Comparison of ENCODE assay signal across 8 mouse cellular contexts in the genomic region with DNA sequence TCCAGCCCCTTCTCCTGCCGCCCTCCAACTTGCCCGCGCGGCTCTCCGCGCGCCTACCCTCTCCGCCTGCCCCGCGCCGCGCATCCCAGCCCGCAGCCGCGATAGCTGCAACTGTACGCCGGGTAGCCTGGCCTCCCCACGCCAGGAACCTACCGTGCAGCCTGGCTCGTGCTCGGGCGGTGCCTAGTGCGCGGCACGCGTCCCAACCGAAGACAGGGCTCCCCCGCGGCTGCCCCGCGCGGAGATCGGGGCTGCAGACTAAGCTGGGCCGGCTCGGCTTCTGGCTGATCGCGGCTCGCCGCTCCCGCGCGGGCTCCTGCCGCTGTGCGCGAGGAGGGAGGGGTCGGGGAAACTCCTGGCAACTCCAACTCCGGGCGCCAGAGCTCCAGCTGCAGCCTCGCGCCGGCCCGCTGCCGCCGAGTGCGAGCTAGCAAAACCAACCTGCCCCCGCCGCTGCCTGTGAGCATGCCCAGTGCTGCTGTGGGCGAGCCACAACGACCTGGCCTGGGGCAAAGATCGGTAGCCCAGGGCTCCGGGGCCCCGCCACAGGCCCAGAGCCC. TPM values are rescaled to one million over a fixed set of nuclear protein-coding genes. Genes with fewer than 3 reads are reported as not detected.
DNase-seq lines count a peak whose midpoint lies in the region; ATAC-seq lines count a peak whose summit lies in the region.

No protein-coding gene starts in this region.

- no peaks in the 10 kb centered on the region for H3K9me3 ChIP-seq in intestine, embryonic 16.5 days (ENCODE audit: control insufficient read depth, low read length)
- H3K9me3 ChIP-seq in megakaryocyte, embryonic 14.5 days: peaks cover 7% of the 10 kb centered on the region; the same call in 1 of the 2 replicates

- peak overlapping the region; percentile 97 for H3K4me2 ChIP-seq in intestine, embryonic 16.5 days (ENCODE audit: low read depth, low read length)

- H3K9ac ChIP-seq in intestine, embryonic 16.5 days (ENCODE audit: low read depth, low read length): peak overlapping the region; percentile 89

- intact Hi-C loops in left cerebral cortex, postnatal 25 days (cut with DNase I): loop anchor here (2.0 to 5.0 kb wide), 2 partner anchors 61 to 98 kb away; no protein-coding TSS in a partner anchor

- peak; percentile 81 for ATAC-seq in intestine, embryonic 16.5 days
- no peak for ATAC-seq in inflammation-experienced regulatory T-cells, adult 6 months

- peak overlapping the region; percentile 79 for H3K4me3 ChIP-seq in intestine, embryonic 16.5 days (ENCODE audit: low read length)
- H3K4me3 ChIP-seq in megakaryocyte, embryonic 14.5 days (replicated peaks): peak overlapping the region; percentile 95

- under 1% methylated on average over 60 of the region's 62 CpGs for WGBS in intestine, embryonic 16.5 days

- H3K4me1 ChIP-seq in intestine, embryonic 16.5 days (ENCODE audit: control insufficient read depth, insufficient read depth, low read length): peaks cover 12% of the 10 kb centered on the region; the same call in 1 of the 2 replicates
- peaks cover 37% of the 10 kb centered on the region for H3K4me1 ChIP-seq in megakaryocyte, embryonic 14.5 days

- peak overlapping the region; percentile 85 for H3K27ac ChIP-seq in intestine, embryonic 16.5 days (ENCODE audit: low read length)

- H3K27me3 ChIP-seq in intestine, embryonic 16.5 days (replicated peaks; ENCODE audit: control insufficient read depth, insufficient read depth, low read length): no peaks in the 10 kb centered on the region
- peaks cover 41% of the 10 kb centered on the region for H3K27me3 ChIP-seq in megakaryocyte, embryonic 14.5 days (replicated peaks)

- H3K36me3 ChIP-seq in intestine, embryonic 16.5 days (ENCODE audit: control insufficient read depth, insufficient read depth, low read length): no peaks in the 10 kb centered on the region
- H3K36me3 ChIP-seq in megakaryocyte, embryonic 14.5 days (replicated peaks; ENCODE audit: low read length): no peaks in the 10 kb centered on the region

- peak; percentile 72 for DNase-seq in adrenal gland, adult 8-10 months
- DNase-seq in embryo, embryonic 10.5 days (ENCODE audit: low spot score): peak; percentile 83
- DNase-seq in gastrocnemius, postnatal 4 days (ENCODE audit: low spot score in 2 of 2): peak; percentile 61 to 82
- DNase-seq in left cerebral cortex, postnatal 25 days (ENCODE audit: low spot score in 2 of 2): peak; percentile 69 to 79
- DNase-seq in right cerebral cortex, postnatal 14 days: peak; percentile 66

RNA-seq across cellular contexts. Expression of gene Stxbp6, which starts 0.4 kb away (rescaled TPM):
- total RNA-seq in adrenal gland, adult 8-10 months (2022): 10 to 100 TPM; 12.7 to 25.0 (median 16.6) TPM
- 10 to 100 TPM; 14.9 to 19.2 TPM for total RNA-seq in gastrocnemius, postnatal 4 days (2021)
- 11.6 and 17.4 TPM in 2 replicates for polyA plus RNA-seq in intestine, embryonic 16.5 days (2015; fragmentation: Nextera tagmentation; extraction: Ambion mirVana)
- total RNA-seq in left cerebral cortex, postnatal 25 days (2021): 10 to 100 TPM; 52.2 to 67.1 TPM
- 0.67 and 5.4 TPM in 2 replicates for polyA plus RNA-seq in megakaryocyte, embryonic 14.5 days (2012; ENCODE audit: insufficient read depth, low replicate concordance)
- not detected for polyA plus RNA-seq in inflammation-experienced regulatory T-cells, adult 6 months (2017; shearing (Covaris generic))
